Mouse (Mus musculus) bone marrow, adult 2 months (tissue): Measurements from ENCODE around the gene Ugt1a5.

Experiments used
- CTCF ChIP-seq: fragments of 200-500 bp; IDR thresholded peaks from 2 replicates; pipeline ENCODE4 v1.5.1; 2011; ENCODE audit warnings: low read length, control low read depth; ENCODE audit not compliant: control insufficient read depth, insufficient read depth
- POLR2A ChIP-seq: fragments of 200-500 bp; IDR thresholded peaks from 2 replicates; pipeline ENCODE4 v1.6.1; 2011; ENCODE audit warnings: low read depth, mild to moderate bottlenecking, control low read depth, low read length, borderline replicate concordance; ENCODE audit not compliant: control insufficient read depth

GRCm38 (mm10) chr1:88260114-88260513 lies 94.3 kb downstream of the Ugt1a5 start:
- TF ChIP-seq CTCF = no peak
- no peak for TF ChIP-seq POLR2A
